8 mouse cellular contexts compared by ENCODE assay signal in the genomic region with DNA sequence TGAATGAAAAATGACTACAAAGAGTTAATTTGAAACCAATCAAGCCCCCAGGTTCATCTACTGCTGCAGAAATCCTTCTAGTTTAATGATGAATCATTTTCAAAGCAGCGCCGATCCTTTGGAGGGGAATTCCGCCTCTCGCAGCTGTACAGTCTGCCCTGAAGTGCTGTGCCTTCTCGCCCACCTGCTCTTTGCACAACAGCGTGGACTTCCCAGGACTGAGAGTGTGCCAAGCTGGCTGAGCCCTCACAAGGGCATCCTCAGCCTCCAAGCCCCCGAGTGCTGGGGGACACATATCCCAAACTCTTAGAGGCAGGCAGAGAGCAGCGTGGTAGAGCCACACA.
DNase-seq lines count a peak whose midpoint lies in the region; ATAC-seq and TF ChIP-seq lines count a peak whose summit lies in the region.

No protein-coding gene starts in this region.

- DNase-seq in heart, postnatal 25 days (ENCODE audit: low spot score): no peak
- peak; percentile 68 for DNase-seq in brain, embryonic 14.5 days (ENCODE audit: low read depth)
- DNase-seq in midbrain, postnatal 0 days (ENCODE audit: low spot score): no peak
- no peak for DNase-seq in left cerebral cortex, postnatal 10 days (ENCODE audit: extremely low spot score in 1 of 2, low spot score in 2 of 2)
- no peak for DNase-seq in right cerebral cortex, postnatal 14 days
- no peak for DNase-seq in urinary bladder, postnatal 4 days (ENCODE audit: low spot score in 2 of 2)

- H3K27ac ChIP-seq in heart, embryonic 14.5 days (replicated peaks in 1 of 2; ENCODE audit: control insufficient read depth in 1 of 2, insufficient read depth in 1 of 2, low read depth in 2 of 2, low read length in 2 of 2): no peak overlapping the region
- no peak overlapping the region for H3K27ac ChIP-seq in hindbrain, embryonic 16.5 days (ENCODE audit: low read depth, low read length)
- no peak overlapping the region for H3K27ac ChIP-seq in midbrain, postnatal 0 days (ENCODE audit: low read depth, low read length)

- ATAC-seq in heart, embryonic 14.5 days (ENCODE audit: insufficient number of reproducible peaks, insufficient read depth, low FRiP score, low read depth): no peak
- no peak for ATAC-seq in hindbrain, embryonic 16.5 days
- ATAC-seq in midbrain, postnatal 0 days (ENCODE audit: low FRiP score): no peak

- 0 out of 4 replicates have a peak overlapping the region, but pooled peaks have one; percentile 2 to 6 for H3K4me3 ChIP-seq in heart, embryonic 14.5 days (ENCODE audit: control insufficient read depth in 1 of 2, insufficient read depth in 1 of 2, low read depth in 1 of 2, low read length in 2 of 2)
- peak overlapping the region; percentile 15; the same call in 1 of the 2 replicates for H3K4me3 ChIP-seq in hindbrain, embryonic 16.5 days (ENCODE audit: low read length)
- H3K4me3 ChIP-seq in midbrain, postnatal 0 days (ENCODE audit: low read depth, low read length): peak overlapping the region; percentile 18; the same call in 1 of the 2 replicates

- H3K9ac ChIP-seq in heart, embryonic 14.5 days (ENCODE audit: low read length): no peak overlapping the region; the same call in 1 of the 2 replicates
- peak overlapping the region; percentile 35 for H3K9ac ChIP-seq in hindbrain, embryonic 16.5 days (ENCODE audit: low read depth, low read length)
- 0 out of 2 replicates have a peak overlapping the region, but pooled peaks have one; percentile 4 for H3K9ac ChIP-seq in midbrain, postnatal 0 days (replicated peaks; ENCODE audit: low read length, poor library complexity, severe bottlenecking)

- no peak for TF ChIP-seq CTCF in brain, embryonic 14.5 days (IDR thresholded peaks at IDR 0.05; ENCODE audit: borderline replicate concordance, extremely low read depth, insufficient read depth, insufficient read length)
- no peak for TF ChIP-seq CTCF in midbrain, postnatal 0 days (IDR thresholded peaks at IDR 0.05)

- H3K4me2 ChIP-seq in heart, embryonic 14.5 days (ENCODE audit: low read length): peak overlapping the region; percentile 62
- peak overlapping the region; percentile 46 for H3K4me2 ChIP-seq in hindbrain, embryonic 16.5 days (ENCODE audit: low read length)
- peak overlapping the region; percentile 40 for H3K4me2 ChIP-seq in midbrain, postnatal 0 days (ENCODE audit: low read depth, low read length, poor library complexity, severe bottlenecking)

- WGBS in heart, embryonic 14.5 days: 47% methylated on average over 8 of the region's 8 CpGs
- 24% methylated on average over 8 of the region's 8 CpGs for WGBS in hindbrain, embryonic 16.5 days
- WGBS in midbrain, postnatal 0 days: 27% methylated on average over 8 of the region's 8 CpGs

- H3K36me3 ChIP-seq in heart, embryonic 14.5 days (ENCODE audit: control insufficient read depth, insufficient read depth, low read length): no peaks in the 10 kb centered on the region
- H3K36me3 ChIP-seq in hindbrain, embryonic 16.5 days (ENCODE audit: control insufficient read depth, insufficient read depth, low read length): no peaks in the 10 kb centered on the region
- no peaks in the 10 kb centered on the region for H3K36me3 ChIP-seq in midbrain, postnatal 0 days (ENCODE audit: insufficient read depth, low read length)

- intact Hi-C loops in heart, postnatal 25 days (cut with DNase I): no loop called here
- intact Hi-C loops in left cerebral cortex, postnatal 10 days (cut with DNase I): no loop called here

- no peaks in the 10 kb centered on the region for H3K9me3 ChIP-seq in heart, embryonic 14.5 days (ENCODE audit: control insufficient read depth, low read length)
- H3K9me3 ChIP-seq in hindbrain, embryonic 16.5 days (ENCODE audit: control insufficient read depth, low read length): no peaks in the 10 kb centered on the region
- H3K9me3 ChIP-seq in midbrain, postnatal 0 days (ENCODE audit: low read length): no peaks in the 10 kb centered on the region

- TF ChIP-seq POLR2A in brain, embryonic 14.5 days (IDR thresholded peaks at IDR 0.05; ENCODE audit: borderline replicate concordance, extremely low read depth, insufficient read depth, insufficient read length, poor library complexity, severe bottlenecking): no peak

- peaks cover 4 to 9% of the 10 kb centered on the region in 2 experiments; a peak in 2 of 4 replicates for H3K4me1 ChIP-seq in heart, embryonic 14.5 days (ENCODE audit: control insufficient read depth in 2 of 2, insufficient read depth in 2 of 2, low read length in 2 of 2)
- peaks cover 5% of the 10 kb centered on the region; the same call in 1 of the 2 replicates for H3K4me1 ChIP-seq in hindbrain, embryonic 16.5 days (ENCODE audit: control insufficient read depth, insufficient read depth, low read depth, low read length)
- peaks cover 8% of the 10 kb centered on the region; the same call in 1 of the 2 replicates for H3K4me1 ChIP-seq in midbrain, postnatal 0 days (ENCODE audit: insufficient read depth, low read length)

- H3K27me3 ChIP-seq in heart, embryonic 14.5 days (ENCODE audit: control insufficient read depth, insufficient read depth, low read length): no peaks in the 10 kb centered on the region; the same call in 1 of the 2 replicates
- H3K27me3 ChIP-seq in hindbrain, embryonic 16.5 days (replicated peaks; ENCODE audit: control insufficient read depth, insufficient read depth, low read length): no peaks in the 10 kb centered on the region
- H3K27me3 ChIP-seq in midbrain, postnatal 0 days (ENCODE audit: insufficient read depth, low read length): no peaks in the 10 kb centered on the region
